ENCODE assay signal across 8 mouse cellular contexts in the genomic region with DNA sequence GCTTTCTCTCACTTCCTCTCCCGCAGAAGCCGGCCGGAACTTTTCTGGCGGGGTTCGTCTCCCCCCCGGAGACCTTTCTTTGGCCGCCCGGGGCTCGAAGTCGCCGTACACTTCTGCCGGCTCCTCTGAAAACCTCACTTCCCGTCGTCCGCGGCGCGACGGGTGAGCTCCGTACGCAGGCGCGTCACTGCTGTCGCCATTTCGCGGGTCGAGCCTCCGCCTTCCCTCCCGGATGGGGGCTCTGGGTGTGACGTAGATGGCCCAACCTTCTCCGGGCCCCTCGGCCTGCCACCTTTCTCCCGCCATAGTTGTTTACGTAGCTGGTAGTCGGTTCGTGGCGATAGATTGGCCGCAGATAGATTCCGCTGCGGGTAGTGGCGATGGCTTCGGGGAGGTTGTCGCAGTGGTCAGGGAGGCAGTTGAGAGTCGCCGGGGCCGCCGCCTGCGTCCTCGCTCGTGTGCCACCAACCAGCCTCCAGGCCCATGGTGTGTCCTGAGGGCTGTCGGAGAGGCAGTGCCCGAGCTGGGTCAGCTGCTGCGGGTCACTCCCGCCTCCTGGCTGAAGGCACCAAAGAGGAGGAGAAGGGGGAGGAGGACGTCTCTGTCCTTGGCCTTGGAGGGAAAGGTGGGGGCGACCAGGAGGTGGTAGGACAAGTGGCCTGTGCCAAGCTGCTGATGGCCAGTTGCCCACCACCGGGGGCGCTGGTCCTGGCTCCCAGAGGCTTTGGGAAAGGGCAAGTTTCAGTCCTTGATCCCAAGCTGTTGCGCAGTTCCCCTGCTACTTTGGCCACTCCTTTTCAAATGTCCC. TPM values are rescaled to one million over a fixed set of nuclear protein-coding genes. Genes with fewer than 3 reads are reported as not detected.
DNase-seq lines count a peak whose midpoint lies in the region; ATAC-seq and TF ChIP-seq lines count a peak whose summit lies in the region.

Gene Tor1aip1, minus strand, starts transcription at position 551 of the 808 bp plus-strand sequence.

- no peak for TF ChIP-seq RAD21 in MEL (IDR thresholded peaks at IDR 0.05; ENCODE audit: low read depth, low read length)

- peak within 1 kb of the TSS; percentile 94 to 95 for H3K4me3 ChIP-seq in MEL (ENCODE audit: control insufficient read depth in 1 of 2, insufficient read depth in 1 of 2, low read depth in 2 of 2, low read length in 2 of 2)
- peak within 1 kb of the TSS; percentile 74 for H3K4me3 ChIP-seq in cerebellum, adult 2 months (replicated peaks; ENCODE audit: insufficient read depth, low read depth, low read length)
- peak within 1 kb of the TSS; percentile 91 for H3K4me3 ChIP-seq in forebrain, postnatal 0 days (ENCODE audit: low read depth, low read length)
- peak within 1 kb of the TSS; percentile 71 for H3K4me3 ChIP-seq in lung, embryonic 16.5 days (ENCODE audit: low read length)

- peaks cover 35% of the 10 kb centered on the region for H3K79me2 ChIP-seq in MEL (ENCODE audit: control insufficient read depth, insufficient read depth, low read length, poor library complexity)

- H3K9ac ChIP-seq in MEL (ENCODE audit: control insufficient read depth, low read depth, low read length, poor library complexity, severe bottlenecking), result peak within 1 kb of the TSS; percentile 100
- H3K9ac ChIP-seq in forebrain, postnatal 0 days, result peak within 1 kb of the TSS; percentile 95
- H3K9ac ChIP-seq in lung, embryonic 16.5 days (ENCODE audit: low read length), result peak within 1 kb of the TSS; percentile 95

- peak within 1 kb of the TSS; percentile 64 for H3K4me2 ChIP-seq in forebrain, postnatal 0 days (ENCODE audit: low read depth)
- peak within 1 kb of the TSS; percentile 77 for H3K4me2 ChIP-seq in lung, embryonic 16.5 days (ENCODE audit: low read depth, low read length)

- under 1% methylated on average over 59 of the region's 59 CpGs for WGBS in cerebellum, adult 2 months
- under 1% methylated on average over 59 of the region's 59 CpGs for WGBS in forebrain, postnatal 0 days
- WGBS in lung, embryonic 16.5 days, result under 1% methylated on average over 59 of the region's 59 CpGs

- peak in 1 of 2 experiments; percentile 4; a peak in 3 of 4 replicates for TF ChIP-seq POLR2A in MEL (IDR thresholded peaks at IDR 0.05; ENCODE audit: control insufficient read depth in 1 of 2, insufficient read depth in 1 of 2, low read depth in 1 of 2, low read length in 2 of 2, poor library complexity in 1 of 2)
- TF ChIP-seq POLR2A in cerebellum, adult 2 months (IDR thresholded peaks at IDR 0.05; ENCODE audit: borderline replicate concordance, insufficient read depth, low read length), result peak; percentile 82

- ATAC-seq in forebrain, postnatal 0 days, result peak; percentile 97
- ATAC-seq in lung, embryonic 16.5 days (ENCODE audit: low read depth), result peak; percentile 95

- no peaks in the 10 kb centered on the region for H3K27me3 ChIP-seq in MEL (ENCODE audit: control insufficient read depth in 1 of 2, insufficient read depth in 2 of 2, low read length in 2 of 2)
- no peaks in the 10 kb centered on the region for H3K27me3 ChIP-seq in cerebellum, adult 2 months (ENCODE audit: control insufficient read depth, insufficient read depth, low read length)
- no peaks in the 10 kb centered on the region for H3K27me3 ChIP-seq in forebrain, postnatal 0 days (ENCODE audit: insufficient read depth, low read length)
- H3K27me3 ChIP-seq in lung, embryonic 16.5 days (ENCODE audit: control insufficient read depth, insufficient read depth, low read depth, low read length), result no peaks in the 10 kb centered on the region

- H3K27ac ChIP-seq in MEL (ENCODE audit: control insufficient read depth, low read depth, low read length), result peak within 1 kb of the TSS; percentile 99
- peak within 1 kb of the TSS; percentile 99 for H3K27ac ChIP-seq in cerebellum, adult 2 months (ENCODE audit: insufficient read depth, low read length)
- H3K27ac ChIP-seq in forebrain, postnatal 0 days (ENCODE audit: low read depth, low read length), result peak within 1 kb of the TSS; percentile 100
- peak within 1 kb of the TSS; percentile 100 for H3K27ac ChIP-seq in lung, embryonic 16.5 days (ENCODE audit: low read length)

- no peaks in the 10 kb centered on the region for H3K9me3 ChIP-seq in MEL (replicated peaks; ENCODE audit: insufficient read depth, low read length)
- no peaks in the 10 kb centered on the region for H3K9me3 ChIP-seq in forebrain, postnatal 0 days (ENCODE audit: low read length)
- no peaks in the 10 kb centered on the region for H3K9me3 ChIP-seq in lung, embryonic 16.5 days (ENCODE audit: control insufficient read depth, low read length)

- TF ChIP-seq CTCF in MEL (IDR thresholded peaks at IDR 0.05 in 2 of 3, conservative IDR thresholded peaks at IDR 0.05 in 1 of 3; ENCODE audit: control insufficient read depth in 1 of 3, insufficient read depth in 1 of 3, low read depth in 2 of 3, low read length in 3 of 3, poor library complexity in 1 of 3, severe bottlenecking in 1 of 3), result peak; percentile 54 to 62 (median 59)
- TF ChIP-seq CTCF in cerebellum, adult 2 months (IDR thresholded peaks at IDR 0.05; ENCODE audit: borderline replicate concordance, insufficient read depth, low read depth, low read length), result peak; percentile 81; the same call in 1 of the 2 replicates
- TF ChIP-seq CTCF in forebrain, postnatal 0 days (IDR thresholded peaks at IDR 0.05; ENCODE audit: low read depth), result peak; percentile 83

- TF ChIP-seq EP300 in MEL (IDR thresholded peaks at IDR 0.05; ENCODE audit: low read depth in 1 of 2, low read length in 2 of 2), result no peak

- DNase-seq in MEL (ENCODE audit: low read depth, low spot score), result peak; percentile 99
- peak; percentile 99 for DNase-seq in cerebellum, adult 2 months
- peak; percentile 98 for DNase-seq in forebrain, postnatal 0 days
- peak; percentile 99 for DNase-seq in heart, postnatal 4 days
- peak; percentile 85 for DNase-seq in layer of hippocampus, adult 9-10 months (ENCODE audit: low spot score)
- peak; percentile 96 for DNase-seq in ovary, postnatal 10 days (ENCODE audit: low spot score)
- peak; percentile 96 to 99 for DNase-seq in thymus, postnatal 10 days (ENCODE audit: low spot score in 2 of 2)

- peaks cover 0 to 11% of the 10 kb centered on the region in 2 experiments; a peak in 2 of 4 replicates for H3K36me3 ChIP-seq in MEL (ENCODE audit: control insufficient read depth in 1 of 2, insufficient read depth in 2 of 2, low read length in 2 of 2)
- H3K36me3 ChIP-seq in forebrain, postnatal 0 days (ENCODE audit: insufficient read depth), result peaks cover 20% of the 10 kb centered on the region
- H3K36me3 ChIP-seq in lung, embryonic 16.5 days (ENCODE audit: control insufficient read depth, insufficient read depth, low read length), result peaks cover 14% of the 10 kb centered on the region

- H3K4me1 ChIP-seq in MEL (ENCODE audit: control insufficient read depth in 1 of 2, insufficient read depth in 2 of 2, low read length in 2 of 2), result peaks cover 3 to 5% of the 10 kb centered on the region in 2 experiments; a peak in 3 of 4 replicates
- peaks cover 3% of the 10 kb centered on the region; the same call in 1 of the 2 replicates for H3K4me1 ChIP-seq in cerebellum, adult 2 months (ENCODE audit: control insufficient read depth, insufficient read depth, low read length)
- H3K4me1 ChIP-seq in forebrain, postnatal 0 days (ENCODE audit: insufficient read depth), result peaks cover 8% of the 10 kb centered on the region
- peaks cover 11% of the 10 kb centered on the region for H3K4me1 ChIP-seq in lung, embryonic 16.5 days (replicated peaks; ENCODE audit: control insufficient read depth, insufficient read depth, low read length)

TF ChIP-seq in MEL, 35 proteins besides CTCF, POLR2A, EP300 and RAD21 (continues in another document):
- TF ChIP-seq NELFE (IDR thresholded peaks at IDR 0.05; ENCODE audit: low read depth, low read length) (peak; percentile 33; the same call in 1 of the 2 replicates), MYB (IDR thresholded peaks at IDR 0.05; ENCODE audit: low read depth, low read length) (no peak), GABPA (IDR thresholded peaks at IDR 0.05; ENCODE audit: low read depth, low read length) (no peak; the same call in 1 of the 2 replicates), TBP (IDR thresholded peaks at IDR 0.05; ENCODE audit: low read depth, low read length) (peak; percentile 84), ELF1 (IDR thresholded peaks at IDR 0.05; ENCODE audit: low read depth, low read length) (peak; percentile 78), POLR2AphosphoS5 (IDR thresholded peaks at IDR 0.05; ENCODE audit: borderline replicate concordance, low read depth, low read length) (no peak; the same call in 1 of the 2 replicates), ZC3H11A (IDR thresholded peaks at IDR 0.05; ENCODE audit: low read depth, low read length) (no peak), MEF2A (IDR thresholded peaks at IDR 0.05; ENCODE audit: extremely low read depth, insufficient replicate concordance, low read depth, low read length, poor library complexity, severe bottlenecking) (no peak), USF1 (IDR thresholded peaks at IDR 0.05; ENCODE audit: low read depth, low read length) (peak; percentile 38; the same call in 1 of the 2 replicates), ZMIZ1 (IDR thresholded peaks at IDR 0.05; ENCODE audit: low read depth, low read length) (peak; percentile 54; the same call in 1 of the 2 replicates), MYC (IDR thresholded peaks at IDR 0.05; ENCODE audit: low read depth, low read length) (no peak; the same call in 1 of the 2 replicates), JUND (IDR thresholded peaks at IDR 0.05; ENCODE audit: low read depth, low read length) (no peak), SIN3A (IDR thresholded peaks at IDR 0.05; ENCODE audit: low read length) (peak; percentile 86), POLR2AphosphoS2 (IDR thresholded peaks at IDR 0.05; ENCODE audit: low read length) (no peak; the same call in none of the 2 replicates), CHD2 (IDR thresholded peaks at IDR 0.05; ENCODE audit: low read length) (no peak), KAT2A (conservative IDR thresholded peaks at IDR 0.05; ENCODE audit: low read depth, low read length) (peak; percentile 81; the same call in 1 of the 2 replicates), ETS1 (IDR thresholded peaks at IDR 0.05; ENCODE audit: low read depth, low read length) (peak; percentile 76), BHLHE40 (IDR thresholded peaks at IDR 0.05; ENCODE audit: borderline replicate concordance, low read depth, low read length) (no peak), SMC3 (IDR thresholded peaks at IDR 0.05; ENCODE audit: low read depth, low read length) (no peak)

RNA-seq across cellular contexts. Expression of gene Tor1aip1, which starts in this region (rescaled TPM):
- 11.4 and 13.1 TPM in 2 replicates for total RNA-seq in MEL (2012; rRNA removed)
- 10 to 100 TPM in 1 of 2 experiments, not detected in 1; 22.9 TPM for polyA plus RNA-seq in MEL (2012; ENCODE audit: insufficient read depth in 1 of 2, insufficient read length in 2 of 2, low read depth in 1 of 2, low replicate concordance in 2 of 2, missing spikeins in 1 of 2)
- 25.5 and 26.9 TPM in 2 replicates for polyA plus RNA-seq in cerebellum, adult 2 months (2012; rRNA removed)
- total RNA-seq in forebrain, postnatal 0 days (2014; rRNA removed), result 15.4 and 23.1 TPM in 2 replicates
- polyA plus RNA-seq in forebrain, postnatal 0 days (2015; fragmentation: Nextera tagmentation; extraction: Ambion mirVana), result 19.3 and 20.4 TPM in 2 replicates
- 10 to 100 TPM; 55.1 to 56.3 TPM for total RNA-seq in heart, postnatal 4 days (2021)
- 36.8 and 37.6 TPM in 2 replicates for polyA plus RNA-seq in lung, embryonic 16.5 days (2015; fragmentation: Nextera tagmentation; extraction: Ambion mirVana)

Comparison
In these comparisons a context has a peak if more than half of its experiments do, and no peak if none do; other contexts are left out.
1. Peak in every context shown above with its lines: DNase-seq, ATAC-seq, H3K4me3 ChIP-seq and H3K27ac ChIP-seq.